Mouse (Mus musculus): Measurements from ENCODE around the gene Krtap10-4. TPM values are rescaled to one million over a fixed set of nuclear protein-coding genes. Genes with fewer than 3 reads are reported as not detected.
"Not testable (repeated sequence)": the region's sequence is repeated elsewhere in the genome, so short reads cannot be mapped to it uniquely, and the experiment has no call there.

The Krtap10-4 gene
- polyA plus RNA-seq, 1 experiment from 2014 or later = not detected

- Histone ChIP-seq H3K27ac (ENCODE audit: poor library complexity, severe bottlenecking) (no peak overlapping the region), H3K27me3 (replicated peaks) (no peaks in the 10 kb centered on the region), H3K36me3 (no peaks in the 10 kb centered on the region), H3K4me2 (no peak overlapping the region), H3K4me3 (no peak overlapping the region), H3K9ac (no peak overlapping the region), H3K9me3 (replicated peaks) (no peaks in the 10 kb centered on the region), H3K4me1 (replicated peaks) (0 out of 2 replicates have a peak, but pooled peaks cover 2% of the 10 kb centered on the region)
- ATAC-seq (ENCODE audit: insufficient number of reproducible peaks, low FRiP score) = no peak
- WGBS = 70% methylated on average over 2 of the region's 2 CpGs
Observed at GRCm38 (mm10) chr10:77788621-77789020, 38.3 kb downstream of the Krtap10-4 start.

GRCm38 (mm10) chr10:77787876-77788275 is 39.0 kb downstream of the Krtap10-4 start, which contains the start of gene Gm7137:
Gene Gm7137, minus strand, starts transcription at chr10:77788200.
- not testable (repeated sequence) for H3K36me3 ChIP-seq; H3K4me1 ChIP-seq (replicated peaks); ATAC-seq (ENCODE audit: insufficient number of reproducible peaks, low FRiP score); H3K9ac ChIP-seq; H3K4me3 ChIP-seq; H3K4me2 ChIP-seq; H3K27me3 ChIP-seq (replicated peaks); H3K27ac ChIP-seq (ENCODE audit: poor library complexity, severe bottlenecking); H3K9me3 ChIP-seq (replicated peaks)
- WGBS = 75% methylated on average over 1 of the region's 1 CpGs

- H3K27me3 ChIP-seq (replicated peaks); H3K4me1 ChIP-seq (replicated peaks); ATAC-seq (ENCODE audit: insufficient number of reproducible peaks, low FRiP score); H3K4me2 ChIP-seq; H3K36me3 ChIP-seq; H3K9ac ChIP-seq; H3K27ac ChIP-seq (ENCODE audit: poor library complexity, severe bottlenecking); H3K4me3 ChIP-seq; H3K9me3 ChIP-seq (replicated peaks): not testable (repeated sequence)
- 56% methylated on average over 3 of the region's 3 CpGs for WGBS
Observed at GRCm38 (mm10) chr10:77783396-77783795, 43.5 kb downstream of the Krtap10-4 start.

- H3K9ac ChIP-seq; H3K36me3 ChIP-seq; ATAC-seq (ENCODE audit: insufficient number of reproducible peaks, low FRiP score); H3K4me2 ChIP-seq; H3K4me3 ChIP-seq; H3K9me3 ChIP-seq (replicated peaks); H3K4me1 ChIP-seq (replicated peaks); H3K27me3 ChIP-seq (replicated peaks); H3K27ac ChIP-seq (ENCODE audit: poor library complexity, severe bottlenecking): not testable (repeated sequence)
- 10% methylated on average over 1 of the region's 1 CpGs for WGBS
Observed at GRCm38 (mm10) chr10:77782442-77782841, 44.5 kb downstream of the Krtap10-4 start, which contains the start of gene Gm3250. Gene Gm3250, minus strand, starts transcription at chr10:77782542.

GRCm38 (mm10) chr10:77776844-77777243 is 50.1 kb downstream of the Krtap10-4 start, which contains the start of gene Gm7138:
Gene Gm7138, minus strand, starts transcription at chr10:77776944.
- not testable (repeated sequence) for H3K4me1 ChIP-seq (replicated peaks); H3K27me3 ChIP-seq (replicated peaks); H3K4me2 ChIP-seq; H3K4me3 ChIP-seq; ATAC-seq (ENCODE audit: insufficient number of reproducible peaks, low FRiP score); H3K9me3 ChIP-seq (replicated peaks); H3K9ac ChIP-seq; H3K27ac ChIP-seq (ENCODE audit: poor library complexity, severe bottlenecking); H3K36me3 ChIP-seq
- WGBS = 33% methylated on average over 1 of the region's 1 CpGs

Other genes with a start within 250 kb of the Krtap10-4 start
- 103 and 104 TPM in 2 replicates for gene Pttg1ip, start 245.4 kb downstream of the Krtap10-4 start, polyA plus RNA-seq (2016; fragmentation: Nextera tagmentation; extraction: Ambion mirVana)
- 177 and 184 TPM in 2 replicates for gene Sumo3, start 221.0 kb downstream of the Krtap10-4 start, polyA plus RNA-seq (2016; fragmentation: Nextera tagmentation; extraction: Ambion mirVana)
- gene Gm49325, start 220.9 kb downstream of the Krtap10-4 start, polyA plus RNA-seq (2016; fragmentation: Nextera tagmentation; extraction: Ambion mirVana) = 14.5 TPM in 1 of 2 replicates, not detected in the other
- 69.5 and 72.8 TPM in 2 replicates for gene Ube2g2, start 204.8 kb downstream of the Krtap10-4 start, polyA plus RNA-seq (2016; fragmentation: Nextera tagmentation; extraction: Ambion mirVana)
- gene Tspear, start 140.5 kb downstream of the Krtap10-4 start, polyA plus RNA-seq (2016; fragmentation: Nextera tagmentation; extraction: Ambion mirVana) = not detected in 2 replicates
- gene Gm19402, start 136.3 kb downstream of the Krtap10-4 start, polyA plus RNA-seq (2016; fragmentation: Nextera tagmentation; extraction: Ambion mirVana) = not detected in 2 replicates
- gene Gm9508, start 129.9 kb downstream of the Krtap10-4 start, polyA plus RNA-seq (2016; fragmentation: Nextera tagmentation; extraction: Ambion mirVana) = not detected in 2 replicates
- not detected in 2 replicates for gene Gm10272, start 120.5 kb downstream of the Krtap10-4 start, polyA plus RNA-seq (2016; fragmentation: Nextera tagmentation; extraction: Ambion mirVana)
- gene Gm10024, start 115.6 kb downstream of the Krtap10-4 start, polyA plus RNA-seq (2016; fragmentation: Nextera tagmentation; extraction: Ambion mirVana) = not detected in 2 replicates
- not detected in 2 replicates for gene Gm10142, start 111.3 kb downstream of the Krtap10-4 start, polyA plus RNA-seq (2016; fragmentation: Nextera tagmentation; extraction: Ambion mirVana)
- gene Krtap12-1, start 106.5 kb downstream of the Krtap10-4 start, polyA plus RNA-seq (2016; fragmentation: Nextera tagmentation; extraction: Ambion mirVana) = not detected in 2 replicates
- not detected in 2 replicates for gene Gm10100, start 100.6 kb downstream of the Krtap10-4 start, polyA plus RNA-seq (2016; fragmentation: Nextera tagmentation; extraction: Ambion mirVana)
- gene Gm18596, start 84.5 kb downstream of the Krtap10-4 start, polyA plus RNA-seq (2016; fragmentation: Nextera tagmentation; extraction: Ambion mirVana) = not detected in 2 replicates
- gene Gm9736, start 75.7 kb downstream of the Krtap10-4 start, polyA plus RNA-seq (2016; fragmentation: Nextera tagmentation; extraction: Ambion mirVana) = not detected in 2 replicates
- gene Gm3233, start 67.4 kb downstream of the Krtap10-4 start, polyA plus RNA-seq (2016; fragmentation: Nextera tagmentation; extraction: Ambion mirVana) = not detected in 2 replicates
- gene Gm3238, start 55.8 kb downstream of the Krtap10-4 start, polyA plus RNA-seq (2016; fragmentation: Nextera tagmentation; extraction: Ambion mirVana) = not detected in 2 replicates
- gene Gm7138, start 50.2 kb downstream of the Krtap10-4 start, polyA plus RNA-seq (2016; fragmentation: Nextera tagmentation; extraction: Ambion mirVana) = not detected in 2 replicates
- gene Gm3250, start 44.6 kb downstream of the Krtap10-4 start, polyA plus RNA-seq (2016; fragmentation: Nextera tagmentation; extraction: Ambion mirVana) = not detected in 2 replicates
- not detected in 2 replicates for gene Gm7137, start 38.9 kb downstream of the Krtap10-4 start, polyA plus RNA-seq (2016; fragmentation: Nextera tagmentation; extraction: Ambion mirVana)
- gene Gm9639, start 32.0 kb downstream of the Krtap10-4 start, polyA plus RNA-seq (2016; fragmentation: Nextera tagmentation; extraction: Ambion mirVana) = not detected in 2 replicates
- gene Gm19668, start 28.0 kb downstream of the Krtap10-4 start, polyA plus RNA-seq (2016; fragmentation: Nextera tagmentation; extraction: Ambion mirVana) = not detected in 2 replicates
- gene Gm9507, start 15.3 kb downstream of the Krtap10-4 start, polyA plus RNA-seq (2016; fragmentation: Nextera tagmentation; extraction: Ambion mirVana) = not detected in 2 replicates
- gene Gm2696, start 12.4 kb downstream of the Krtap10-4 start, polyA plus RNA-seq (2016; fragmentation: Nextera tagmentation; extraction: Ambion mirVana) = not detected in 2 replicates
- not detected in 2 replicates for gene Krtap10-10, start 8.9 kb upstream of the Krtap10-4 start, polyA plus RNA-seq (2016; fragmentation: Nextera tagmentation; extraction: Ambion mirVana)
- not detected in 2 replicates for gene Gm36176, start 19.7 kb upstream of the Krtap10-4 start, polyA plus RNA-seq (2016; fragmentation: Nextera tagmentation; extraction: Ambion mirVana)
- gene Gm10318, start 25.8 kb upstream of the Krtap10-4 start, polyA plus RNA-seq (2016; fragmentation: Nextera tagmentation; extraction: Ambion mirVana) = not detected in 2 replicates
- not detected in 2 replicates for gene Gm3285, start 34.9 kb upstream of the Krtap10-4 start, polyA plus RNA-seq (2016; fragmentation: Nextera tagmentation; extraction: Ambion mirVana)
- gene Lrrc3, start 75.4 kb upstream of the Krtap10-4 start, polyA plus RNA-seq (2016; fragmentation: Nextera tagmentation; extraction: Ambion mirVana) = 1.9 and 2.1 TPM in 2 replicates
- gene Trpm2, start 143.5 kb upstream of the Krtap10-4 start, polyA plus RNA-seq (2016; fragmentation: Nextera tagmentation; extraction: Ambion mirVana) = 0.19 and 0.32 TPM in 2 replicates
- gene 1810043G02Rik, start 151.4 kb upstream of the Krtap10-4 start, polyA plus RNA-seq (2016; fragmentation: Nextera tagmentation; extraction: Ambion mirVana) = 14.8 and 15.6 TPM in 2 replicates
- 220 and 226 TPM in 2 replicates for gene Pfkl, start 183.0 kb upstream of the Krtap10-4 start, polyA plus RNA-seq (2016; fragmentation: Nextera tagmentation; extraction: Ambion mirVana)
- not detected in 2 replicates for gene Dnmt3l, start 214.9 kb upstream of the Krtap10-4 start, polyA plus RNA-seq (2016; fragmentation: Nextera tagmentation; extraction: Ambion mirVana)
- 0.42 TPM in 1 of 2 replicates, not detected in the other for gene Aire, start 216.5 kb upstream of the Krtap10-4 start, polyA plus RNA-seq (2016; fragmentation: Nextera tagmentation; extraction: Ambion mirVana)
- 1.5 and 1.6 TPM in 2 replicates for gene Icosl, start 242.2 kb upstream of the Krtap10-4 start, polyA plus RNA-seq (2016; fragmentation: Nextera tagmentation; extraction: Ambion mirVana)